Mouse (Mus musculus) liver, embryonic 15.5 days (tissue): Measurements from ENCODE around the gene Ap3s2. TPM values are rescaled to one million over a fixed set of nuclear protein-coding genes. Genes with fewer than 3 reads are reported as not detected.

Experiments
- ATAC-seq: fragments of 200-750 bp; cut with Nextera tagmentation; 2 replicates; pipeline ENCODE4 v1.8.0; 2017; ENCODE audit warnings: moderate number of reproducible peaks, mild to moderate bottlenecking, moderate library complexity; ENCODE audit not compliant: insufficient read depth
- H3K27ac ChIP-seq: fragments of 300-500 bp; sonication (generic); replicated peaks from 2 replicates; pipeline ENCODE4 v1.5.1; 2015; ENCODE audit warnings: mild to moderate bottlenecking, inconsistent platforms
- H3K27me3 ChIP-seq: fragments of 300-500 bp; sonication (generic); 2 replicates; pipeline ENCODE4 v1.6.1; 2015; ENCODE audit warnings: mild to moderate bottlenecking, inconsistent platforms
- H3K36me3 ChIP-seq: fragments of 300-500 bp; sonication (generic); replicated peaks from 2 replicates; pipeline ENCODE4 v1.6.1; 2015; ENCODE audit warnings: moderate library complexity, mild to moderate bottlenecking, inconsistent platforms
- H3K4me1 ChIP-seq: fragments of 300-500 bp; sonication (generic); replicated peaks from 2 replicates; pipeline ENCODE4 v1.6.1; 2015; ENCODE audit warnings: inconsistent platforms
- H3K4me2 ChIP-seq: fragments of 300-500 bp; sonication (generic); 2 replicates; pipeline ENCODE4 v1.6.1; 2015; ENCODE audit warnings: moderate library complexity, mild to moderate bottlenecking, inconsistent platforms
- H3K4me3 ChIP-seq: fragments of 300-500 bp; sonication (generic); replicated peaks from 2 replicates; pipeline ENCODE4 v1.5.1; 2015; ENCODE audit warnings: mild to moderate bottlenecking, inconsistent platforms
- H3K9ac ChIP-seq: fragments of 300-500 bp; sonication (generic); 2 replicates; pipeline ENCODE4 v1.6.1; 2015; ENCODE audit warnings: moderate library complexity, mild to moderate bottlenecking, inconsistent platforms
- H3K9me3 ChIP-seq: fragments of 300-500 bp; sonication (generic); replicated peaks from 2 replicates; pipeline ENCODE4 v1.6.1; 2016; ENCODE audit warnings: inconsistent platforms
- WGBS: fragments of 180-500 bp; shearing (Covaris S2); methylation state at CpG from one replicate; pipeline ENCODE4 v1.1.7; 2015; ENCODE audit warnings: mixed read lengths; ENCODE audit not compliant: insufficient replicate concordance; 5-methylcytosine and 5-hydroxymethylcytosine counted together
- polyA plus RNA-seq: library from polyadenylated mRNA; unstranded; fragments of >200 nt; fragmentation: Nextera tagmentation; extraction: Ambion mirVana; gene quantifications from 2 replicates; pipeline ENCODE4 v1.2.1, GENCODE M21; 2015

Gene Ap3s2
- polyA plus RNA-seq = 8.1 and 9.5 TPM in 2 replicates

DNA sequence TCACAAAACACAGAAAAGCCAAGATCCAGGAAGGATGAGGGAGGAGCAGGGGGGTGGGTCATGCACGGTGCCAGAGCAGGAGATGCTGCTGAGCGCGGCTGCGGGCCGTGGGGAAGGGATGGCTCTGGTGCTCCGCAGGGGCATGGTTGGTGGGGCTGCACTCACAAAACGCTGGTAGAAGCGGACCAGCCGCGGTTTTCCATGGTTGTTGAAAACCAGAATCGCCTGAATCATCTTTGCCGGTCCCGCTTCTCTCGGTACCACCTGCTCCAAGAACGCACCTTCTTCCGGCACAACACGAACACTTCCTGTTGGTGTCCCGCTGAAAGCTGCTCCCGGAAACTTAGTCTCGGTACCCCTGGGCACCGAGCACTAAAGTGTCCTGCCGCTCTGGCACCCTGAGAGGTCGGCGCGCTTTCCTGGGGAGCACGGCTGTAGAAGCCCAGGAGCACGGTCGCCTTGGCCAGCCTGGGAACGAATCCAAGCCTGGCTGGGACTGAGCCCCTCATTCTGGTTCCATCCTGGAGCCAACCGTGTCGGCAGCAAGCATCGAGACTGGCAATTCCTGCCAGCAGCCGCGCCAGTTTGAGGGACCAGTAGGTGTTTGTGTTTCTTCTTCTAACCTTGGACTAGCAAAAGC, at the start of gene Ap3s2:
Gene Ap3s2, minus strand, starts transcription at position 306 of the 640 bp plus-strand sequence.
- peak within 1 kb of the TSS; percentile 51; the same call in 1 of the 2 replicates for H3K27ac ChIP-seq
- H3K9me3 ChIP-seq = no peaks in the 10 kb centered on the region
- no peaks in the 10 kb centered on the region for H3K36me3 ChIP-seq
- peaks cover 19% of the 10 kb centered on the region for H3K4me1 ChIP-seq
- no peaks in the 10 kb centered on the region for H3K27me3 ChIP-seq
- H3K9ac ChIP-seq = peak within 1 kb of the TSS; percentile 78
- ATAC-seq = peak; percentile 90
- H3K4me3 ChIP-seq = peak within 1 kb of the TSS; percentile 87
- WGBS = under 1% methylated on average over 34 of the region's 34 CpGs
- H3K4me2 ChIP-seq = peak within 1 kb of the TSS; percentile 82

DNA sequence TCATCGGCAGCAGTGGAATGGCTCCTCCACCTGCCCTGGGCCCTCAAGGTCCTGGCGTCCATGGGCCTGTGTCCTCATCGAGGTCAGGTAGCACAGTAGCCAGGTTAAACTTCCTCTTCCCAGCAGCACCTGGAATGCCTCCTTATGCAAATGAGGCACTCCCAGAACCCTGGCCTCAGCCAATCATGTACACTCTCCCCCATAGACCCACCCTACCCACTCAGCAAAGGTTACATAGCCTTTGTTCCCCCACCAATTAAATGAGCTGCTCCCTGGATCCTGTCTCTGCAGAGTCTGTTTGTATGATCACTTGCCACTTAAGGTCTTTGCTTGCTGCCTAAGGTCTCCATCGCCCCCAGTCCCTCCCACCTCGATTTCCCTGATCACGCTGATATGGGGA, 47.9 kb upstream of the Ap3s2 start:
- no peak for ATAC-seq
- Histone ChIP-seq H3K36me3 (no peaks in the 10 kb centered on the region), H3K27me3 (no peaks in the 10 kb centered on the region), H3K9ac (no peak overlapping the region), H3K4me2 (no peak overlapping the region), H3K4me3 (no peak overlapping the region), H3K27ac (no peak overlapping the region), H3K9me3 (no peaks in the 10 kb centered on the region), H3K4me1 (no peaks in the 10 kb centered on the region)
- WGBS = 59% methylated on average over 6 of the region's 6 CpGs

DNA sequence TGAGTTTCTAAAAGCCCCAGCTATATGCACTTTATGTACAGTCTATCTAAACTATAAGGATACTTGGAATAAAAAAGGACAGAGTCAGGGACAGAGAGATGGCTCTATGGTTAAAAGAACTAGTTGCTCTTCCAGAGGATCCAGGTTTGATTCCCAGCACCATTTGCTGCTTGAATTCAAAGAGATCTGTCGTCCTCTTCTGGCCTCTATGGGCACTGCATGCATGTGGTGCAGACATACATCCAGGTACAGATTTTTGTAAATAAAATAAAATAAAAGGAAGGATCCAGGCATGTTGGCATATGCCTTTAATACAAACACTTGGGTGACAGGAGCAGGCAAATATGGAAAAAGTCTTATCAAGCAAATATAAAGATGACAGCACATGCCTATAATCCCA, 41.2 kb upstream of the Ap3s2 start:
- ATAC-seq = no peak

DNA sequence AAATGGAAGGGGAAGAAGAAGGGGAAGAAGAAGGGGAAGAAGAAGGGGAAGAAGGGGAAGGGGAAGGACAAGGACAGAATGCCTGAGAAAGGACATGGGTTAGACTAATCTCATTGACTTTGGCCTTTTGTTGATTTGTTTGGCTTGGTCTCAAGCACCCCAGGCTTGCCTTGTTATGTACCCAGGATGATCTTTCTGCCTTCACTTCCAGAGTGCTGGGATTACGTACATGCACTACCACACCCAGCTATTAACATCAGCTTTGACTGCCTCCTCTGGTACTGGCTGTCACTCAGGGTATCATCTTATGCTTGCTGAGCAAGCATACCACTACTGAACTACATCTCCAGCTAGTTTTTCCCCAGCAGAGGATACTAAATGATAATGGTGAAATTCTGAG, 35.7 kb upstream of the Ap3s2 start:
- no peak overlapping the region for H3K27ac ChIP-seq
- no peak overlapping the region for H3K4me2 ChIP-seq
- H3K9ac ChIP-seq = no peak overlapping the region
- H3K27me3 ChIP-seq = no peaks in the 10 kb centered on the region
- H3K36me3 ChIP-seq = no peaks in the 10 kb centered on the region
- no peak overlapping the region for H3K4me3 ChIP-seq
- ATAC-seq = no peak
- no peaks in the 10 kb centered on the region for H3K4me1 ChIP-seq
- 83% methylated on average over 1 of the region's 1 CpGs for WGBS
- no peaks in the 10 kb centered on the region for H3K9me3 ChIP-seq

More for the DNA sequence above, 41.2 kb upstream of the Ap3s2 start:
- no peaks in the 10 kb centered on the region for H3K9me3 ChIP-seq
- no peak overlapping the region for H3K4me3 ChIP-seq
- H3K36me3 ChIP-seq = no peaks in the 10 kb centered on the region
- 49% methylated on average over 1 of the region's 1 CpGs for WGBS
- H3K9ac ChIP-seq = no peak overlapping the region
- no peak overlapping the region for H3K27ac ChIP-seq
- no peak overlapping the region for H3K4me2 ChIP-seq
- H3K4me1 ChIP-seq = no peaks in the 10 kb centered on the region
- H3K27me3 ChIP-seq = no peaks in the 10 kb centered on the region

DNA sequence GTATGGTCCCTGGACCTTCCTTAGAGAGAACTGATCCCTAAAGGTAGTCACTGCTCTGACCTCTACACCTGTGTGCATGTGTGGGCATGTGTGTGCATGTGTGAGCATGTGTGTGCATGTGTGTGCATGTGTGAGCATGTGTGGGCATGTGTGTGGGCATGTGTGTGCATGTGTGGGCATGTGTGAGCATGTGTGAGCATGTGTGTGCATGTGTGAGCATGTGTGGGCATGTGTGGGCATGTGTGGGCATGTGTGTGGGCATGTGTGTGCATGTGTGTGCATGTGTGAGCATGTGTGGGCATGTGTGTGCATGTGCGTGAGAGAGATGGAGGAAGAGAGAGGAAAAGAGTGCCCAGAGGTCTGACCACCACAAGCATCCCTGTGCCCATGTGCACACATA, 34.4 kb upstream of the Ap3s2 start:
- Histone ChIP-seq H3K27ac (no peak overlapping the region), H3K27me3 (no peaks in the 10 kb centered on the region), H3K9ac (no peak overlapping the region), H3K36me3 (no peaks in the 10 kb centered on the region), H3K9me3 (no peaks in the 10 kb centered on the region), H3K4me2 (no peak overlapping the region), H3K4me1 (no peaks in the 10 kb centered on the region), H3K4me3 (no peak overlapping the region)
- no peak for ATAC-seq
- 59% methylated on average over 1 of the region's 1 CpGs for WGBS

DNA sequence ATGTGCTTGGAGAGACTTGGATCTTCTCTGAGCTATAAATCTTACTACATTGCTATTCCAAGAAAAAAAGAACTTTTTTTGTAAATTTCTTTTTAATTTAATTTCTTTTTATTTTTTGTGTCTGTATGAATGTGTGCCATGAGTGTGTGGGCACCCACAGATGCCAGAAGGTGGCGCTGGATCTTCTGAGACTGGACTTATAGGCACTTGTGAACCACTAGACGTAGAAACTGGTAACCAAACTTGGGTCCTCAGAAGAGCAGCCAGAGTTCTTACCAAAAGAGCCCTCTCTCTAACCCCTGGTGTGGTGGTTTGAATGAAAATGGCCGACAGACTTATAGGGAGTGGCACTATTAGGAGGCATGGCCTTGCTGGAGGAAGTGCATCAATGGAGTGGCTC, 30.6 kb upstream of the Ap3s2 start:
- Histone ChIP-seq H3K4me3 (no peak overlapping the region), H3K27ac (no peak overlapping the region), H3K4me1 (no peaks in the 10 kb centered on the region), H3K27me3 (no peaks in the 10 kb centered on the region), H3K9ac (no peak overlapping the region), H3K36me3 (no peaks in the 10 kb centered on the region), H3K4me2 (no peak overlapping the region), H3K9me3 (no peaks in the 10 kb centered on the region)
- ATAC-seq = no peak
- 55% methylated on average over 3 of the region's 3 CpGs for WGBS

DNA sequence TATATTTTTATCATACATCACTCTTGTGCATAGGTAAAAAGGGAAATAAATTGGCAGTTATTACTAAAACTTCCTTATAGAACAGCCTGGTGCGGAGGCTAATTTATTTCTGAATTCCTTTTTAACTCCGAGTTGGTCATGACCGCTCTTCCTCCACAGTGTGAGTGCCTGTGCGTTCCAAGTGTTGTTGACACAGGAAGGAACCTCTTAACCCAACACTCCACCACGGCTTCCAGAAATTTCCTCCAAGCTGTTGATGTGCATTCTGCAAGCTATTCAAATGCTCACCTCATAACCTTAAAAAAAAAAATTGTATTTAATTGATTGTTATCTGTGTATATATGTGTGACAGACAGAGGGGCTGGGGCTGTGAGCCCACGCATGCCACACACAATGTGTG, 29.8 kb upstream of the Ap3s2 start:
- ATAC-seq = no peak
- no peaks in the 10 kb centered on the region for H3K4me1 ChIP-seq
- H3K27me3 ChIP-seq = no peaks in the 10 kb centered on the region
- no peaks in the 10 kb centered on the region for H3K36me3 ChIP-seq
- H3K4me3 ChIP-seq = no peak overlapping the region
- 36% methylated on average over 6 of the region's 6 CpGs for WGBS
- H3K9ac ChIP-seq = no peak overlapping the region
- no peaks in the 10 kb centered on the region for H3K9me3 ChIP-seq
- no peak overlapping the region for H3K4me2 ChIP-seq
- H3K27ac ChIP-seq = no peak overlapping the region

DNA sequence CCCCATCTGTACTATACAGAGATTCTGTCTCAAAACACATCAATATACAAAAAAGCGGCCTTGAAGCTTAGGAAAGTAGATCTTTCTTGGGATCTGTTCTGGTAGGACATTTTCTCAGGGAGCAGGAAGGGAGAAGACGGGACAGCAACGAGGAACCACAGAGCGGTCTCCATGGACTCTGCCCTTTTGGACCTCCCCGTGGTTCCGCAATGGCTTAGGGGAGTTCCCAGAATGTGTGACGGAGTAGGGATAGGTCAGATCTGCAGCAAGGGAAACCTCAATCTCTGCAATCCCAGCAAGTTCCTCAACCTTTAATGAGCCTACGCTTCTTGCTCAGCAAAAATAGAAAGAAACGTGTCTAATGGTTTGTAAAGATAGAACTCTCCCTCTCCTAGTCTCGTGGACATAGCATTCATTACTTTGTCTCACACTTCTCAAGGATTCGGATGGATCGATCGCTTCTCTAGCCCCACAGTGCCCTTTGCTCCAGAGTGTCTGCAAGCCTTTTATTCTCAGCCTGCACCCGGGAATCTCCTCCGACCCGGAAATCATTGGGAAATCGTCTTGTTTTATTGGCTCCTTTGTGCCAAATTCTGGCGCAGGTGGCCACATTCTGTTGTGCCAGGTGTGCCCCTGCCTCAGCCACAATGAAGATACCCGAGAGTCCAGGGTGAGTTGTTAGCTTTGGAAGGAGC, 15.2 kb upstream of the Ap3s2 start:
- Histone ChIP-seq H3K9me3 (no peaks in the 10 kb centered on the region), H3K4me1 (no peaks in the 10 kb centered on the region; the same call in 1 of the 2 replicates), H3K36me3 (no peaks in the 10 kb centered on the region), H3K4me3 (peak overlapping the region; percentile 53), H3K4me2 (peak overlapping the region; percentile 55), H3K9ac (no peak overlapping the region), H3K27ac (0 out of 2 replicates have a peak overlapping the region, but pooled peaks have one; percentile 38), H3K27me3 (peaks cover 47% of the 10 kb centered on the region)
- ATAC-seq = peak; percentile 69
- WGBS = 12% methylated on average over 19 of the region's 19 CpGs

DNA sequence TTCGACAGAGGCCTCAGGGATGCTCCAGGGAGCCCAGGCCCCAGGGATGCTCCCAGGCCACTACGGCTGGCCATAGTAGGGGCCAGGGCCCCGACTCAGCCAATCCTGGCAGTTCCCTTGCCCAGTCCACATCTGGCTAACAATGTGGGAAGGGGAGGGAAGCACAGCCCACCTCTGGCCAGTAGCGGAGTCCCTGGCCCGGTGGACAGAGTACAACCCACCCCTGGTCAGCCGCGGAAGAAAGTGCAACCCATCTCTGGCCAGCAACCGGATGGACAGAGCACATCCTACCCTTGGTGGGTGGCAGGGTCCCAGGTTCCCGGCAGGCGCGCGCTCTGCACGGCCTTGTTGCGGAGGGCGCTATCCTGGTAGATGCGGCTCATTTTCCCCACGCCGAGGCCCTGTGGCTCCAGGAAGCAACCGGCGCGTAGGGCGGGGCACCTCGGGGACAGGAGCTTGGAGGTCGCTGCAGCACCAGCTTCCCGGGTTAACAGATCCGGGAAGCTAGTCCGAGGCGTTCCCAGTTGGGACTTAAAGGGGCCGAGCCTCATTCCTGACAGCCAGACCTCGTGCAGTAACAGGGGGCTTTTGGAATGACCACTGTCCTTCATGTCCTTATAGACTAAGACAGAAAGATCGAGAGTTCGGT, 14.5 kb upstream of the Ap3s2 start, which contains the start of gene Arpin:
Gene Arpin, minus strand, starts transcription at position 498 of the 649 bp plus-strand sequence.
- Histone ChIP-seq H3K4me3 (peak within 1 kb of the TSS; percentile 53), H3K27me3 (peaks cover 47% of the 10 kb centered on the region), H3K4me2 (peak within 1 kb of the TSS; percentile 55), H3K4me1 (no peaks in the 10 kb centered on the region; the same call in 1 of the 2 replicates), H3K9me3 (no peaks in the 10 kb centered on the region), H3K36me3 (no peaks in the 10 kb centered on the region), H3K9ac (no peak within 1 kb of the TSS), H3K27ac (0 out of 2 replicates have a peak within 1 kb of the TSS, but pooled peaks have one; percentile 38)
- ATAC-seq = peak; percentile 34
- WGBS = 6% methylated on average over 32 of the region's 32 CpGs

DNA sequence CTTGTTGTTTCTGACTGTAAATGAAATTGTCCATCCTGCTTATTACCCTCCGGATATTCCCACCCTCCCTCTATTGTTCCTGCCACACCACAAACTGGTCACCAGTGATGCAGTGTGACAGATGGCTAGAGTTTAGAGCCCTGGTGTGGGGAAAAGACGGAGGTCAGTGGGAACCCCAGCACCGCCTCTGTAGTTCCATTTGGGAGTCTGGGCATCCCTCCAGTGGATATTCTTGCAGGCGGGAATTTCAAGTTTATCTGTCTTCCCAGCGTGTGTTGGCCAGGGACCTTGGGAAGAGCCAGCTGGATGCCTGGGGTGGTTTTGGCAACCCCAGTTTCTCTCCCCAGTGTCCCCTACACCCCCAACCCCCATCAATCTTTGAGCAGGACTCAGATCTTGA, 14.0 kb upstream of the Ap3s2 start:
- no peak overlapping the region for H3K27ac ChIP-seq
- no peak for ATAC-seq
- H3K4me1 ChIP-seq = no peaks in the 10 kb centered on the region; the same call in 1 of the 2 replicates
- peaks cover 47% of the 10 kb centered on the region for H3K27me3 ChIP-seq
- no peaks in the 10 kb centered on the region for H3K36me3 ChIP-seq
- H3K4me3 ChIP-seq = peak overlapping the region; percentile 53
- H3K9me3 ChIP-seq = no peaks in the 10 kb centered on the region
- peak overlapping the region; percentile 55 for H3K4me2 ChIP-seq
- no peak overlapping the region for H3K9ac ChIP-seq
- WGBS = 46% methylated on average over 5 of the region's 5 CpGs

DNA sequence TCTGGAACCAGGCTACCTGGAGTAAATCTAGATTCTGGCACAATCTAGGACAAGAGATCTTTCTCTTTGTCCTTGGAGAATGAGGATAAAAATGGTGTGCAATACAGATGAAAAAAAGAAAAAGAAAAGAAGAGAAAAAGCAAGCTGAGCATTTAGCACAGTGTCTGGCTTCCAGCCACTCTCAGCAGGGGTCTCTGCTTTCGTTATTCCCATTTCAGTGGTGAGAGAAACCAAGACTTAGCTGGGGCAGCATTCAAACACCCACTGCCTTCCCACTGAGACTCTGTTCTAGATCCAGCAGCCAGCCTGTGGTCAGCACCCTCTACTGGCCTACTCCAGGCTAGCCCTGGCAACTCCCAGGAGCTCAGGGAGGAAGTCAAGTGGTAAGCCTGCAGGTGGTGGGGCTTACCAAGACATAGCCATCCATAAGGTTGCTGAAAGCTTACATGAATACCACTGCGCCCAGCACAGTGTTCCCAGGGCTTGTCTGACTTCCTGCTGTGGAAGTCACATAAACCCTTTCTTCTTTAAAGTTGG, 8.1 kb upstream of the Ap3s2 start:
- H3K9ac ChIP-seq = no peak overlapping the region
- H3K4me2 ChIP-seq = no peak overlapping the region
- H3K36me3 ChIP-seq = no peaks in the 10 kb centered on the region
- no peak overlapping the region for H3K27ac ChIP-seq
- H3K4me1 ChIP-seq = no peaks in the 10 kb centered on the region
- H3K4me3 ChIP-seq = no peak overlapping the region
- H3K27me3 ChIP-seq = peaks cover 2% of the 10 kb centered on the region
- 77% methylated on average over 2 of the region's 2 CpGs for WGBS
- H3K9me3 ChIP-seq = no peaks in the 10 kb centered on the region
- ATAC-seq = no peak
